Mouse (Mus musculus): Measurements from ENCODE around the gene Col4a1. TPM values are rescaled to one million over a fixed set of nuclear protein-coding genes. Genes with fewer than 3 reads are reported as not detected.

Col4a1 gene
- total RNA-seq, 1 experiment from 2014 or later: 385 TPM

DNA sequence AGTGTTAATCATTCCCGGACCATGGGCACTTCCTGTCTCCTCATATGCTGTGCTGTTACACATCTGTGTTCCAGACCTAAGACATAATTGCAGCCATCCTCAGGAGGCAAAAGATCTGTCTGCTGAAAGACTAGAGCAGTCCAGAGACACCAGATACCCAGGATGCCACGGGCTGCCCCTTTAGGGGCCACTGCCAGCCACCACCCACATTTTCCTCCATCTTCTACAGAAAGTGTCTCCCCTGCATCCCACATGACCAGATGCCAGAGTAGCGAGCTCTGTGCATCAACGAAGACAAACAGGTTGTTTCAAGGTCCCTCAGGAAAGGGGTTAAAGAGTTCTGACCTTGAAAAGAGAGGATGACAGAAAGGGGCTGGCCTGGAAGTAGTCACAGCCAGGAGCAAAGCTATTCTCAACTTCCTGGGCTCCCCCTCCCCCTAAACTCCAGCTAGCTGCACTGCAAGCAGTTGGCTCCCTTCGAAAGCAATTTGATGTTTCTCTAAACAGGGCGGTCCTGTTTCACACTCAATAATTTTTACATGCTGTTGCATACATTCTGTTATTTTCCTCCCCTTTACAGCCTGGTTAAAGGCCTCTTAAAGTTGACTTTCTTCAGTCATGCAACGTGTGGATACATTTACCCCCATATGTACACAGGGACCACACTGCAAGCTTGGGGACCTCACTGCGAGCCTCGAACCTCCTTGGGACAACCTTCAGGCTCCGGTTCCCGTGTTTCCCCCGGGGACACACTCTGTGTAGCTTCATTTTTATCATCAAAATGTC, 13.9 kb downstream of the Col4a1 start:
- no peak for DNase-seq

DNA sequence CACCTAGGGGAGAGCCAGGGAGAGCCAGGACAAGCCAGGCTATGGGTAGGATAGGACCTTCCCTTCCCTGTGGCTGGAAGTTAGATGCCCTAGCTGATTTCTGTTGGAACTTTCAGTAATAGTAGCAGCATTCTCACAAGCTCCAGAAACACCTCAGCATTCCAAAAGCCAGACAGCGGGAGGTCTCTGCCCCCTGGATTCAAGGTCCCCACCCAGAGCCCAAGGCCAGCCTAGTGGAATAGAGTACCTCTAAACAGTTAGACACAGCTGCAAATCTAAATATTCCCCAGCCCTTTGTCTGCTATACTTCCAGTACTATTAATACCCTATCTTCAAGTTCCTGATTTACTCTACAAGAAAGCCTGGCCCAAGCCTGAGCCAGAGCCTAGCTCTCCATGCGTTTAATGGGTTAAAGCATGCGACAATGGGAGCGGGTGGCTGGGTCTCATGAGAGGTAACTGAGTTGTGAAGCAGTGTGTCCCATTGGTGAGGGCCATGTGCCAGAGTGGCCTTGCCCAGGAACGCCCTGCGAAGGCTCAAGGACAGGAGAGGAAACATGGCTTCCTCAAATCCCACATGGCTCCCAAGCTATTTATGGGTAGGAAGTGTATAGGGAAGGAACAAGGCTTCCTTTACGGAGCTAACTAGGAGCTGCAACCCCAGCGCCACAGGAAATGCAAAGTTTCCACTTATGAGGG, 15.3 kb downstream of the Col4a1 start:
- DNase-seq: peak; percentile 62

DNA sequence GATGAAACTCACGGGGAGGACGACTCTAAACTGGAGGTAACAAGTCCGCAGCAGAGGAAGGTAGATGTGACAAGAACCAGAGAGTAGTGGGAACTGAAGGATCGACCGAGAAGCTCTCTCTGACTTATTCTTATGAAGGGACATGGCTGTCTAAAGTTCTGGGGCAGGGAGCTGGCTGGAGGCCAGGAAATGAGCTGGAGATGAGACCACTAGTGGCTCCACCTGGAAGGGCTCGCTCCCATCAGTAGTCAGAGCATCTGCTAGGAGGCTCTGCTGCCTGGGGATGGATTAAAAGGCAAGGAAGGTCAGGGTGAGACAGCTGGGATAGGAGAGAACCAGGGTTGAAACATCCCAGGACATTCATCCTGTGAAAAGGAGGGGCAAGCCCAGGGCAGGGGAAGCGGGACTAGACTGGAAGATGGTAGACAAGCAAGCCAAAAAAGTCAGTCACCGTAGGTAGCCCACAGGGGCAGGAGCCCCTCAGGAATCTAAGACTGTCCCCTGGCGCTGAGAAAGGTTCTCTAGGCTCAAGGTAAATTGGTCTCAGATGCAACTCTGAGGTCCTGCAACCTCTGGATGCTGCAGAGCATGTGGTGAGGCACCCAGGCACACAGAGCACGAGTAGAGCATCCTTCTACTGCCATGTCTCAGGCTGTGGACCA, 16.2 kb downstream of the Col4a1 start:
- DNase-seq: no peak

DNA sequence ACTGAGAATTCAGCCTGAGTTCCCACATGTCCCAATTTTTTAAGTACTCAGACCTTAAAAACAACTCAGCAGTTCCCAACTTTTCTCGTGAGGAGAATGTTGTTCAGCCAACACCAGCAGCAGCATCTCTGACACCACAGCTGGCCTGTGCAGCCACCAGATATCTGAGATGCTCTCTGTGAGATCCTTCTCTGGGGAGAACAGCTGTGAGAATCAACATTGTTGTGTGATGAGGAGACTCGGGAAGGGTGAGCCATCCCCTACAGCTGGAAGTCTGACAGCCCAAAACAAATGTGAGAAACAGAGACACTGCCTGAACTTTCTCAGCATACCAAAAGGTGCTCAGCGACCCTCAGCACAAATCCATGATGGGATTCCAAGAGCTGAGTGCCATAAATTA, 20.0 kb downstream of the Col4a1 start:
- no peak for DNase-seq

DNA sequence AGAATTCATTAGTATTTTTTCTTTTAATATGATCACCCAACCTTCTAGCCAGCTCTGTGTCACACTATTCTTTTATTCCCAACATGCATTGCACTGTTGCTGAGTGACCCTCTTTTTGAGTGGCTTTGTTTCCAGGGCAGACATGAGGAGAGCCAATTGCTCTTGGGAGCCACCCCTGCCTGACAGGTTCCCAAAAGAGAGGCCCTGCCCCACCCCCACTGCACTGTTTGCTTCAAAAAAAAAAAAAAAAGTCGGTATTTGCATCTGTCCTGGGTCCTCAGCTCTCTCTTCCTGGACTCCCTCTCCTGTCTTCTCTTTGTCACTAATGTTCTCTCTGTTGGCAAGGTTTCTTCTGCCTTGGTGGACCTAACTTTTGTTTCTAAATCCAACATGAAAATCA, 22.1 kb downstream of the Col4a1 start:
- DNase-seq: no peak

DNA sequence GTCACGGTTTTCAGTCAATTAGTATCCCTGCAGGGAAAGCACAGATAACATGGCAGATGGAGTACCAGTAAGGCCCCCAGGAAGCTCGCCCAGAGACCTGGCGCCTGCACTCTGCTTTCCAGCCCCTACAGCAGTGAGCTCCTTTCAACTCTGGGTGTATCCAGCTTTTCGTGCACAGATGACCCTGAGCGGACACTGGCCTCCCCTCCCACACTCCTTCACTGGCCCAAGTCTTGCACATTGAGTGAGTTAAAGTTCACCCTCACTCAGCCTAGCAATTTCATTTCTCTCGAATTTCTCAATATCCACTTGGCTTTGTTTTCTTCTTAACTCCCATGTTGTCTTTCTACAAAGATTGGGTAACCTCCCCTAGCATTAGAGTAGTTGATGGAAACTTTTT, 24.3 kb downstream of the Col4a1 start:
- DNase-seq: no peak

DNA sequence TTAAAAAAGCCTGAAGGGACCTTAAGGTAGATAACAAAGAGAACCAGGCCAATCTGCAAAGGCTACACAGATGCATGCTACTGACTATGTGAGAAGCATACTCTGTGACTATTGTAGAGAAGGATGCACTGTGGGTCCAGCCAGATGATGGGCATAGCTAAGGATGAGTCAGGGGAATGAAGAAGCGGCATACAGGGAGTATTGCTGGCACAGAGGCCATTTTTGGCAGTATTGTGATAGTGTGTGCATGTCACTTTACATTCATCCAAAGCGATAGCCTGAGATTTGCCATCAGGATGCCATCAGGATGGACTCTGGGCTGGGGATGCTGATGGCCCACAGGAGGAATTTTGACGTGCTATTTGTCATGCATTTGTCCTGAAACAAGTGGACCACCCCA, 25.5 kb downstream of the Col4a1 start:
- DNase-seq: no peak

DNA sequence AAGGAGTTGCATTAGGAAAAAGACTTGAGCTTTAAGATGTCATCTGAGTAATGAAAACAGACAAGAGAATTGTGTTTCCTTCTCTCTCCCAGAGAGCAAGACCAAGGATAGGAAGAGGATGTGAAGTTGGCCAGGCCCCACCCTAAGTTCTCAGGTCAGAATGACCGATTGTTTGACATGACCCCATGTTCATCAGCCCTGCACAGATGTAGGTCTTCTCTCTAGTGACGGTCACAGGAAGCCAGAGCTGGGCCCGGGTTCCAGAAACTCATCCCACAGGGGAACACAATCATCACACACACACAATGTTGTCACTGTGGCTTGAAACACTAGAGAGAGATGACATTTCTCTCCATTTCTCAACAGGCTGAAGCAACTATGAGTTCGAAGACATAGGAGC, 27.2 kb downstream of the Col4a1 start:
- no peak for DNase-seq

DNA sequence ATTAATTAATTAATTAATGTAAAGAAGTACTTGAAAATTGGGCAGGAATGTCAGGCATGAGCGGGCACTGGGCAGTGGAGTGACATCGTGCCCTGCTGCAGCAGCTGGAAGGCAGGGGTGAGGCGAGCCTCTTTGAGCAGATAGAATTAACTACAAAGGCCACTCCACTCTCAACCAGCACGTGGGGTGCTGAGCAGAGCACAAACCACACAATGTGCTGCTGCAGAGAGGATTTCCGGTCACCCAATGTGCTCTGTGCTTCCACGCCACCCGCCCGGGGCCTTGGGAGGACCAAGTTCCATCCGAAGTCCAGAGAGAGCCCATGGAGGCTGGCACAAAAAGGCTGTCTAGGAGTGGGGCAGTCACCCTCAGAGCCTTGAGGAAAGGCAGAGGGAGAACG, 29.4 kb downstream of the Col4a1 start:
- no peak for DNase-seq

DNA sequence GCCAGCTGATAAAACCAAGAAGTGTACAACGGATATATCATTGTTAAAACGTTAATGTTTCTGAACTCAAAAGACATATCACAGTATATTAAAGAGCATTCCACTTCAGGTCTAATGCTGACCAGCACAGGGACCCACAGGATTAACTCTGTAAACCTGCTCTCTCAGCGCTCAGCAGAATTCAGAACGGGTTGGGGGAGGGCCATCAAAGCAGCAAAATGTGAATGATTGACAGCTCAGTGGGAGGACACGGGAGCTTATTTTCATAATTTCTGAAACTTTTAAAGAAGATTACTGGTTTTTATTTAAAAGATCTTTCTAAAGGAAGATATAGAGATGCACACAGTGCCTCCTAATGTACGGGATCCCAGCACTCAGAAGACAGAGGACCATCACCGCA, 29.9 kb downstream of the Col4a1 start:
- DNase-seq: no peak

DNA sequence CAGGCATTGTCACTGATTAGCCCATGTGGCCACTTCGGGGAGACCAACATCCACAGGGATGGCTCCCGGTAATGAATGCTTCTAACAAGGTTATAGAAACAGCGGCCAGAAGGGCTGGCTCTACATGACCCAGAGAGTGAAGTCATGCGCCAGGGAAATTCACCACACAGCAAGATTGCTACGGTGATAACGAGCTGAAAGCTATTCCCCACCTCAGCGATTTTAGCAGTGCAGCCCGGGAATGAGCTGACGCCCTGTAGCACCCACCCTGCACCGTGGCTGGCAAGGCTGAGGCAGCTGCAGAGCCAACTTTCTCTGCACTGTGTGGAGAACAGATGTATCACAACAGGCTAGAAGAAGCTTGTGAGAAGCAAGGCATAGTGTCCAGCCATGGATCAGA, 30.5 kb downstream of the Col4a1 start:
- DNase-seq: no peak

DNA sequence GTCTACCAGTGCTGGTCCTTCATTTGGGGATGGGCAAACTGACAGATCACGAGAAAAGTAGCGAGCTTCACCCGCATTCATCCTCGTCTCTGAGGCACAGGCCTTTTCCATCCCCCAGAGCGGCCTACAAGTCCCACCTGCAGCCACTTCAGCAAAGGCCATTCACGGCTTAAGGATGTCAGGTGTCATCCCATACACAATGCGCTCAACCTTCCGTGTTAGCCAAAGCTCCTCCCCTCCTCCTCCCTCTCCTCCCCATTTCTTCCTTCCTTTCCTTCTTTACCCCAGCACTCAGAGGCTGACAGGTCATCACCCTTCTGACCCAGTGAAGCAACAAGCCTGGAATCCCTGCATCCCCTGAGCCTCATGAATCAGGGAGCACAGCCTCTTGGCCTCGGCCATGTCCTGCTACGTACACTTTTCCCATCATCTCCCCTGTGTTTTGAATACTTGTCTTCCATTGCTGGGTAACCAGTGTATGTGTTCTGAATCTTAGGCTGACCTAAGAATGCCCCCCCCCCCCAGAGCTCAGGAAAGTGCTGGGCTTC, 31.8 kb downstream of the Col4a1 start:
- DNase-seq: no peak

DNA sequence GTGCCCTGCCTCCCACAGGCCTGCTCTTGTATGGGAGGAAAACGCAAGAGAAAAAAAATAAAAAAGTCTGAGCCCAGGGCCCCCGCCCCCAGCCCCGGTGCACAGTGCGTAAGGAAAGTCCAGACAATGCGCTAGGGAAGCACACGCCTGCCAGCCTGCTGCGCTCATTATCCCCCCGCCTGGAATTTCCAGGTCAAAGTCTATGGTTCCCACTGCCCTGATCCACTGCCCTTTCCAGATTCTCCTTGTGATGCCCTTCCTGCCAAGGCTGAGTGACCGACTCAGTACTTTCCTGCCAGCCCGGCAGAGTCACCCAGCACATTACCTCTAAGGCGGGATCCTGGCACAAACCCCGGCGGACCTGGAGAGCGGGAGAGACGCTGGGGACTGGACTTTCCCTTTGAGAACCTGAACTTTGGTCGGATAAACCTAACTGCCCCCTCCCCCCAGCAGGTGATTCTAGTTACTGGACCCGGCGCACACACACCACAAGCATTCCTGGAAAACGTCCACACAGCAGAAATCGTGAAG, 33.3 kb downstream of the Col4a1 start:
- DNase-seq: peak; percentile 65

DNA sequence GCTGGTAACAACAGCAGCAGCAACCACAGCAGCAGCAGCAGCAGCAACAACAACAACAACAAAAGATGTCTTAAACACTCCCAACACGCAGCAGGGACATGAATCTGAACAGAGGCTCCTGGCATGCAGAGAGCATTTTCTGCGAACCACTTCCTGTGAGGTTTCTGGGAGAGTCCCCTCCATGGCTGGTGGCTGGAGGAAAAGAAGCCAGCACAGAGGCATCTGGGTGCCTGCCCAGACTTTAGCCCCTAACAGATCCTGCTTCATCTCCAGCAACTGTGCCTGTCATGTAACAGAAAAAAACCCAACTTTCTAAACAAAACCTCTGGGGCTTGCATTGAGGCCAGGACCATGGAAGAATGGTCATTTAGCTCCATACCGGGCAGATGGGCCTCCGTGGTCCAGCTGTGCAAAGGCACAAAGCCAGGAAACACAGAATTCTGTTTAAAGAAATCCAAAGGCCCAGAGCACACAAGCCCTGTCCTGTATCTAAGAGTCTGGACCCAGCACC, 34.5 kb downstream of the Col4a1 start:
- no peak for DNase-seq

DNA sequence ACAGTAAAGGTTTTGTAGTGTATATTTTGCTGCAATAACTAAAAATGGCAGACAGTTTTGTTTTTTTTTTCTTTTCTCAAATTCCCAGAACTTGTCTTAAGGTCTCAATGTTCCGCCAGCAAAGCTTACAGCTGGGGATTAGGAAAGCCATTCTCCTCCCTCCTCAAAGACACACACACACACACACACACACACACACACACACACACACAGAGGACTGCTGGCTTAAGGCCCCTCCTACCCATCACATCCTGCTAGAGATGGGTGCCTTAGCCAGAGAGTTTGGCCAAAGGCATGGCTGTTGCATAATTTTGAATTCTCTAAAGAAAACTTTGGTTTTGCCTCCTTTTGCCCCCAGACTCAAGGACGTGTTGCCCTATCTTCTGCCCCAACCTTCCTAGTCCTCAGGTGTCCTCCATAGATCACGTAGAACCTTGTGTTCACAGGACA, 35.0 kb downstream of the Col4a1 start:
- no peak for DNase-seq

DNA sequence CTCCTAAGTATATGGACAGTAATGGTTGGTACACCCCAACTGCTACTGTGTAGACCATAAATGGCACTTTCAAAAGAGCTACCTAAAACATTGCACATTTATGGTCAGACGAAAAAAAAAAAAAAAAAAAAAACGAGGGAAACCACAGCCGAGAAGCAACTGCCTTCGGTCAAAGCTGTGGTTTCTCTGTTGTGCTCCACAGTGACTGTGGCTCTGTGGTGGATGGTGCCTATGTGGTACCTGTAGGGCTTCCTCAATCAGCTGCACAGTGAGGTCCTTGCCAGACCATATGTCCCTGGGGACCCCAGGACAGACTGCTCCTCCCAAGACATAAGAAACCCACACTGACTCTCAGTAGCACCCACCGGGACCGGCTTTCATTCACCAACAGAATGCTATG, 36.3 kb downstream of the Col4a1 start:
- DNase-seq: no peak

DNA sequence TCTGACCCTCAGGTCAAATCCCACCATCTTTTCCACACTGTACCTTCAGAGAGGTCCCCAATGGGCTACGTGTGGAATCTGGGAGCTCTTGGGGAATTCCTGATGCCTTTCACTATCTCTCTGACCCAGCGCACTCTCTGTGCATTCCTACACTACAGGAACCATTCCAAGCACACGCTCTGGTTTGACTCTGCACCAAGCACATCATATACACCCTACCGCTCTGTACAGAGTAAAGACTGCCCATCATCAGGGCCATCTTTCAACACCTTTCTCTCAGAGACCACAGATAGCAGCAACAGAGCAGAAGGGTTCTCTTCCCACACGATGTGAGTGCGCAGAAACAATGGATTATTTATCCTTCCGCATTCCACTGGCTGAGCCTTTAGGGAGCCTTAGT, 38.2 kb downstream of the Col4a1 start:
- DNase-seq: no peak

DNA sequence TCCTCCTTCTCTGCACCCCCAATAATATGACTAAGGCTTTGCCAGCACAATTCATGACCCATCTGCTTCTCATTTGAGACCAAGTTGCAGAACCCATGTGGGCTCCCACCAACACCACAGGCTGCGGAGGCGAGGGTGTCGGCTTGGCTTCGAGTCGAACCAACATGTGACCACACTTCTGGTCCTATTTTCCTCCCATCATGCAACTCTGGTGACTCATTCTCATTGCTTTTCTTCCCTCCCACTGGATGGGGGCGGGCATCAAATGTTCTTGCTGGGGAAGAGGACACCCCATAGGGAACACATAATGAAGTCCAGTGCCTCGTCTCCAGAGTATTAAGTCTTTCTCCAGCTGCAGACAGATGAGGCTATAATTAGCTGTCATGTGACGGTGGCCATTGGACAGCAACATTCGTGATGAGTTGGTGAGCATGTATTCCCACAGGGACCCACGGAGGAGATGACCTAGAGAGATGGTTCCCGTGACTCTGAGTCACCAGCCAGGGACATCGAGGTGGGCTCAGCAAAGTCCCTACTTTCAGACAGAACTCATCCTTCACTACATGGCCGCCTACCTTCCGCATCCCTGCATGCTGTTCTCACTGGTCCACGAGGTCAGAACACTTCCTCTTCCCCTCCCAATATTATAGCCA, 39.0 kb downstream of the Col4a1 start:
- no peak for DNase-seq

DNA sequence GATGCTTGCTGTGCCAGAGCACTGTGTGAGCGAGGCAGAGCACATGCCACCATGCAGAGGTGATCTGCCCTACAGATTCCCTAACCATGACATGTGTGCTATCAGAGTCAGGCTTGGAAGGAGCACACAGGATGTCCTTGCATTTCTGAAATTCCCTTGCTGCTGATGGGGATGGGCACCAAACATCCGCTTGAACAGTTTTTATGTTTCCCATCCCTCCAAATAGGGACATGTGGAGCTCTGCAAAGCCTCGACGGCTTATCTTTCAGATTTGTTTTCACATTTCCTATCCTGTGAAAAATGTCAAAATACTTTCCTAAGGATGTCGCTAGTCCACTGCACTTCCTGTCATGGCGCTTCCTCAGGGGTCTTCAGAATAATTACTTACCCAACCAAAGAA, 40.4 kb downstream of the Col4a1 start:
- DNase-seq: no peak

DNA sequence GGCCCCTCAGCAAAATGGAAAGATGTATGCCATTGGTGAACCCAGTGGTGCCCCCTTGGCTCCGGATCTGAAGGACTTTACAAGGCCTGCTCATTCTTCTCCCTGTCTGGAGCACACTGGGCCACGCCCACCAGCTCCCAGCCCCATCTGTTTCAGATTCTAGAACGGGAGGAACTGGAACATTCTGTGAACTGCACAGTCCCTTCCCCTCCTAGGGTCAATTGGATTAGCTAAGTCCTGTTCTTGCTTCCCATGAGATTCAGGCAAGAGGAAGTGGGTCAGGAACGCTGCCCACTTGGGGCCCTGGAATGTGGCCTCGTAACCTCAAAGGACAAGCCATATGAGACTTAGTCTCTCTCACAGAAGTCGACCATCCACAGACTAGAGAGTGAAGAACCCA, 41.8 kb downstream of the Col4a1 start:
- DNase-seq: no peak

DNA sequence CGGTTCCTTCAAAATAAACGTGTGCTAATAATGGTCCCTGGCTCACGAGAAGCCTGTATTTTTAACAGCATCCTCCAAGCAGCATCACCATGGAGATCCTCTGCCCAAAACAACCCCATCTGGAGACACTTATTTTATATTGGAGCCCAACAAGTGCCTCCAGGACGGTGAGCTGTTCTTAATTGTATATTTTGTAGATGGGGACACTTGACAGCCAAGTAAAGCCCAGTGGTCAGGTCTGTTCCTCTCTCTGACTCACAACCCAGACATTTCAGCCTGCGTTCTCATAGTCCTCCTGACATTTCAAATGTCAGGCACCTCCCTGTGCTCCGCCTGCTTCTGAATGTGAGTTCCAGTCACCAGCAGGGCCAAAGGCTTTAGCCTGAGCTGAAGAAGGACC, 43.9 kb downstream of the Col4a1 start:
- DNase-seq: no peak

DNA sequence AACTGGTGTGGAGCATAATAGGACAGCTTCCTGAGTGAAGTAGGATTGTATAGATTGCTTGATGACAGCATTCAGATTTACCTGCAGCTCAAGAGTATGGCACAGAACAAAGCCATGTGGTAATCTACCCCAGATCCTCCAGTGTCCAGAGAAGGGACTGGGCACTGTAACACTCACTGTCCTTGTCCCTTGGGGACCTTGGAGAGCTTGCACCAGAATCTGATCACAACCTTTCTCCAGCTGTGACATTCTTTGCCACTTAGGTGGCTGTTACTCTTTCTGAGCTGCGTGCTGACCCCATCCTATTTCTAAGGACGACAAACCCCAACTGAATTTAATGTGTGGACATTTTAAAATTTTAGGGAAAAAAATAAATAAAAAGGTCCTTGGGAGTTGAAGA, 46.2 kb downstream of the Col4a1 start:
- DNase-seq: no peak
